Mouse (Mus musculus): ENCODE results near the gene Il1a. TPM values are rescaled to one million over a fixed set of nuclear protein-coding genes. Genes with fewer than 3 reads are reported as not detected.

The Il1a gene
- polyA plus RNA-seq, 1 experiment from 2014 or later, result not detected

GRCm38 (mm10) chr2:129315831-129316230, 6.1 kb upstream of the Il1a start:
- Histone ChIP-seq H3K4me2 (ENCODE audit: low read depth, low read length) (no peak overlapping the region), H3K9me3 (ENCODE audit: control insufficient read depth, low read length) (no peaks in the 10 kb centered on the region), H3K4me1 (replicated peaks; ENCODE audit: control insufficient read depth, insufficient read depth, low read length) (no peaks in the 10 kb centered on the region), H3K9ac (ENCODE audit: low read length) (no peak overlapping the region), H3K4me3 (ENCODE audit: low read length) (no peak overlapping the region), H3K27ac (ENCODE audit: low read length) (no peak overlapping the region), H3K27me3 (ENCODE audit: control insufficient read depth, insufficient read depth, low read depth, low read length) (no peaks in the 10 kb centered on the region), H3K36me3 (ENCODE audit: control insufficient read depth, insufficient read depth, low read length) (no peaks in the 10 kb centered on the region)
- ATAC-seq (ENCODE audit: low read depth), result no peak
- 57% methylated on average over 4 of the region's 4 CpGs for WGBS

- Histone ChIP-seq H3K4me3 (ENCODE audit: low read length) (no peak overlapping the region), H3K27ac (ENCODE audit: low read length) (no peak overlapping the region), H3K9me3 (ENCODE audit: control insufficient read depth, low read length) (no peaks in the 10 kb centered on the region), H3K36me3 (ENCODE audit: control insufficient read depth, insufficient read depth, low read length) (no peaks in the 10 kb centered on the region), H3K4me2 (ENCODE audit: low read depth, low read length) (no peak overlapping the region), H3K27me3 (ENCODE audit: control insufficient read depth, insufficient read depth, low read depth, low read length) (no peaks in the 10 kb centered on the region), H3K9ac (ENCODE audit: low read length) (no peak overlapping the region), H3K4me1 (replicated peaks; ENCODE audit: control insufficient read depth, insufficient read depth, low read length) (no peaks in the 10 kb centered on the region)
- 66% methylated on average over 6 of the region's 6 CpGs for WGBS
- no peak for ATAC-seq (ENCODE audit: low read depth)
These were observed 5.1 kb upstream of the Il1a start for GRCm38 (mm10) chr2:129314880-129315279.

GRCm38 (mm10) chr2:129313934-129314333, 4.2 kb upstream of the Il1a start:
- 89% methylated on average over 1 of the region's 1 CpGs for WGBS

GRCm38 (mm10) chr2:129306020-129306419, 3.8 kb downstream of the Il1a start:
- H3K36me3 ChIP-seq (ENCODE audit: control insufficient read depth, insufficient read depth, low read length), result no peaks in the 10 kb centered on the region
- H3K9me3 ChIP-seq (ENCODE audit: control insufficient read depth, low read length), result no peaks in the 10 kb centered on the region
- H3K27ac ChIP-seq (ENCODE audit: low read length), result no peak overlapping the region
- H3K9ac ChIP-seq (ENCODE audit: low read length), result no peak overlapping the region
- H3K4me3 ChIP-seq (ENCODE audit: low read length), result no peak overlapping the region
- H3K27me3 ChIP-seq (ENCODE audit: control insufficient read depth, insufficient read depth, low read depth, low read length), result no peaks in the 10 kb centered on the region
- 68% methylated on average over 4 of the region's 4 CpGs for WGBS
- ATAC-seq (ENCODE audit: low read depth), result no peak
- no peaks in the 10 kb centered on the region for H3K4me1 ChIP-seq (replicated peaks; ENCODE audit: control insufficient read depth, insufficient read depth, low read length)
- no peak overlapping the region for H3K4me2 ChIP-seq (ENCODE audit: low read depth, low read length)

More at GRCm38 (mm10) chr2:129313934-129314333, 4.2 kb upstream of the Il1a start:
- no peak for ATAC-seq (ENCODE audit: low read depth)
- no peaks in the 10 kb centered on the region for H3K27me3 ChIP-seq (ENCODE audit: control insufficient read depth, insufficient read depth, low read depth, low read length)
- no peak overlapping the region for H3K27ac ChIP-seq (ENCODE audit: low read length)
- no peak overlapping the region for H3K9ac ChIP-seq (ENCODE audit: low read length)
- H3K4me1 ChIP-seq (replicated peaks; ENCODE audit: control insufficient read depth, insufficient read depth, low read length), result no peaks in the 10 kb centered on the region
- no peaks in the 10 kb centered on the region for H3K9me3 ChIP-seq (ENCODE audit: control insufficient read depth, low read length)
- no peak overlapping the region for H3K4me2 ChIP-seq (ENCODE audit: low read depth, low read length)
- H3K4me3 ChIP-seq (ENCODE audit: low read length), result no peak overlapping the region
- H3K36me3 ChIP-seq (ENCODE audit: control insufficient read depth, insufficient read depth, low read length), result no peaks in the 10 kb centered on the region

DNA sequence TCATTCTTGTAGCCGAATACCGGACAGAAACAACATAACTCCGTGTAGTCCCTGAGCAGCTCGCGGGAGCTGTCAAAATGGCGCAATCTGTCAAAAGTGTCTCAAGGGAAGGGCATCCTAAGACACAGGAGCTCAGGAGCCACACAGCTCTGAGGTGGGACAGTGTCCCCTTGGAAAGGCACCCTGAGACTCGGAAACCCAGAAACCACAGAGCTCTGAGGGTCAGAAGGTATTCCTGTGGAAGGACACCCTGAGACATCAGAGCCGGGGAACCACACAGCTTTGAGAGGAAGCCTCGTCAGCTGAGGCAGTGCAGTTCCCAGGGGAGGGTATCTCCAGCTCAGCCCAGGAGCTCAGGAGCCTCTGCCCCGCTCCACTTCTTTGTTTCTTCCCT, 12.2 kb downstream of the Il1a start:
- H3K27me3 ChIP-seq (ENCODE audit: control insufficient read depth, insufficient read depth, low read depth, low read length), result no peaks in the 10 kb centered on the region
- H3K36me3 ChIP-seq (ENCODE audit: control insufficient read depth, insufficient read depth, low read length), result peaks cover 2% of the 10 kb centered on the region; the same call in 1 of the 2 replicates
- H3K9me3 ChIP-seq (ENCODE audit: control insufficient read depth, low read length), result no peaks in the 10 kb centered on the region
- peak overlapping the region; percentile 81 for H3K27ac ChIP-seq (ENCODE audit: low read length)
- peak overlapping the region; percentile 73 for H3K4me3 ChIP-seq (ENCODE audit: low read length)
- peak overlapping the region; percentile 64 for H3K4me2 ChIP-seq (ENCODE audit: low read depth, low read length)
- WGBS, result under 1% methylated on average over 10 of the region's 10 CpGs
- H3K9ac ChIP-seq (ENCODE audit: low read length), result peak overlapping the region; percentile 67
- peaks cover 16% of the 10 kb centered on the region for H3K4me1 ChIP-seq (replicated peaks; ENCODE audit: control insufficient read depth, insufficient read depth, low read length)
- ATAC-seq (ENCODE audit: low read depth), result peak; percentile 49

- no peaks in the 10 kb centered on the region for H3K27me3 ChIP-seq (ENCODE audit: control insufficient read depth, insufficient read depth, low read depth, low read length)
- no peaks in the 10 kb centered on the region for H3K9me3 ChIP-seq (ENCODE audit: control insufficient read depth, low read length)
- H3K36me3 ChIP-seq (ENCODE audit: control insufficient read depth, insufficient read depth, low read length), result peaks cover 2% of the 10 kb centered on the region; the same call in 1 of the 2 replicates
- peaks cover 16% of the 10 kb centered on the region for H3K4me1 ChIP-seq (replicated peaks; ENCODE audit: control insufficient read depth, insufficient read depth, low read length)
- H3K4me3 ChIP-seq (ENCODE audit: low read length), result peak within 1 kb of the TSS; percentile 73
- peak within 1 kb of the TSS; percentile 78 for H3K9ac ChIP-seq (ENCODE audit: low read length)
- peak within 1 kb of the TSS; percentile 84 for H3K4me2 ChIP-seq (ENCODE audit: low read depth, low read length)
- peak; percentile 100 for ATAC-seq (ENCODE audit: low read depth)
- under 1% methylated on average over 50 of the region's 50 CpGs for WGBS
- H3K27ac ChIP-seq (ENCODE audit: low read length), result peak within 1 kb of the TSS; percentile 81
These were observed 12.8 kb downstream of the Il1a start, which contains the start of gene Ckap2l for GRCm38 (mm10) chr2:129296671-129297588. Gene Ckap2l (minus strand): TSS chr2:129297212.

DNA sequence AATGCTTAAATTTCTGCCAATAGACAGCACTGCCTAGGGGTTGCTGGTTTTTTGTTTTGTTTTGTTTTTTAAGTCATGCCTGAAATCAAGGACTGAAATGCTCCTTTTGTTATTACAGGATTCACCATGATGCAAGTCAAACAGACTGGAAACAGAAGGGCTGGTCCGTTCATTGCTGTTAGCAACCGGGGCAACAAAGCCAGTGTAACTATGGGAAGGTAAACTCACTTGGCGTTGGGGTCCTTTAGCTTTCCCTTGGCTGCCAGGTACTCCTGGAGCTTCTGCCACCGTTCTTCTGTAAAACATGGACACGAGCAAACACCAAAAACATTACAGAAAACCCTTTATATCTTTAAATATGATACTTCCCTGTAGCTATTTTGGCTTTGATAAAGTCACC, 13.7 kb downstream of the Il1a start:
- peak overlapping the region; percentile 73 for H3K4me3 ChIP-seq (ENCODE audit: low read length)

DNA sequence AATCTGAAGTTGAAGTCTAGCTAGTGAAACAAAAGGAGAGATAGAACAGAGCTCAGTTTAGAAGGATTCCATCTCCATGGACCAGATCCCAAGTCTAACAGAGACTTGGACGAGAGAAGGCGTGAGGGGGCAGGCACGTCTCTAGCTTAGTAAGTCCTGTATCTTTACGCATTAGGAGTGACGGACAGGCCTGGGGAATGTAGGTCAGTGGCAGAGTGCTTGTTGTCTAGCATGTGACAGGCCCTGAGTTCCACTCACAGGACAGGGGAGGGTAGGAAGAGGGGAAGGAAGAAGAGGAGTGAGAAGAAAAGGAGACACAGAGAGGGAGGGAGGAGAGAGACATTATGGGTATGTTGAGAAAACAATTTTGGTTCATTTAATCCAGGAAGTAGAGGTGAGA, 14.7 kb downstream of the Il1a start:
- 90% methylated on average over 5 of the region's 5 CpGs for WGBS
- H3K9ac ChIP-seq (ENCODE audit: low read length), result no peak overlapping the region

More for the DNA sequence above, 13.7 kb downstream of the Il1a start:
- ATAC-seq (ENCODE audit: low read depth), result no peak
- H3K36me3 ChIP-seq (ENCODE audit: control insufficient read depth, insufficient read depth, low read length), result peaks cover 5% of the 10 kb centered on the region; the same call in 1 of the 2 replicates
- H3K4me1 ChIP-seq (replicated peaks; ENCODE audit: control insufficient read depth, insufficient read depth, low read length), result peaks cover 16% of the 10 kb centered on the region
- peak overlapping the region; percentile 10; the same call in 1 of the 2 replicates for H3K27ac ChIP-seq (ENCODE audit: low read length)
- no peaks in the 10 kb centered on the region for H3K27me3 ChIP-seq (ENCODE audit: control insufficient read depth, insufficient read depth, low read depth, low read length)
- peak overlapping the region; percentile 84 for H3K4me2 ChIP-seq (ENCODE audit: low read depth, low read length)
- H3K9me3 ChIP-seq (ENCODE audit: control insufficient read depth, low read length), result no peaks in the 10 kb centered on the region
- WGBS, result 47% methylated on average over 5 of the region's 5 CpGs
- H3K9ac ChIP-seq (ENCODE audit: low read length), result peak overlapping the region; percentile 78

DNA sequence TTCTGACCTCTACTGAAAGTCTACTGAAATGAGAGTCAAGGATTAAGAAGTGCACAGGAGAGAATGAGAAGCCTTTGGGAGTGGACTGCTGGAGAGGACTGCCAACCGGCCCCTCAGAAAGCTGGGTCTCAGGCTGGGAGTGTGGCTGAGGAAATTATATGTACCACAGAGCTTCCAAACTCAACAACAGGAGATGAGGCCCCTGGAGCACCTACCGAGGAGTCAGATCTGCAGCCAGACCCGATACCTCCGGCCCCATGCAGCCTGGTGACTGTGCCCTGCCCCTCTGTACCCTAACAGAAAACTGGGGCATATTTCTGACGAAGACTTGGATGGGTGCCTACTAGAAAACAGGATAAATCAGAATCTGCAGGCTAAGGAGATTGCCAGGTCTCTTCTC, 35.9 kb downstream of the Il1a start:
- Histone ChIP-seq H3K4me1 (replicated peaks; ENCODE audit: control insufficient read depth, insufficient read depth, low read length) (no peaks in the 10 kb centered on the region), H3K27me3 (ENCODE audit: control insufficient read depth, insufficient read depth, low read depth, low read length) (no peaks in the 10 kb centered on the region), H3K9ac (ENCODE audit: low read length) (no peak overlapping the region), H3K4me2 (ENCODE audit: low read depth, low read length) (no peak overlapping the region), H3K4me3 (ENCODE audit: low read length) (no peak overlapping the region), H3K36me3 (ENCODE audit: control insufficient read depth, insufficient read depth, low read length) (peaks cover 53% of the 10 kb centered on the region), H3K27ac (ENCODE audit: low read length) (no peak overlapping the region), H3K9me3 (ENCODE audit: control insufficient read depth, low read length) (no peaks in the 10 kb centered on the region)
- WGBS, result 95% methylated on average over 5 of the region's 5 CpGs
- no peak for ATAC-seq (ENCODE audit: low read depth)

More for the DNA sequence above, 14.7 kb downstream of the Il1a start:
- ATAC-seq (ENCODE audit: low read depth), result no peak
- Histone ChIP-seq H3K27me3 (ENCODE audit: control insufficient read depth, insufficient read depth, low read depth, low read length) (no peaks in the 10 kb centered on the region), H3K4me2 (ENCODE audit: low read depth, low read length) (no peak overlapping the region; the same call in 1 of the 2 replicates), H3K4me1 (replicated peaks; ENCODE audit: control insufficient read depth, insufficient read depth, low read length) (peaks cover 16% of the 10 kb centered on the region), H3K4me3 (ENCODE audit: low read length) (no peak overlapping the region), H3K36me3 (ENCODE audit: control insufficient read depth, insufficient read depth, low read length) (peaks cover 6% of the 10 kb centered on the region; the same call in 1 of the 2 replicates), H3K9me3 (ENCODE audit: control insufficient read depth, low read length) (no peaks in the 10 kb centered on the region), H3K27ac (ENCODE audit: low read length) (no peak overlapping the region)
